Mouse (Mus musculus): ENCODE measurements around the gene Chrng. TPM values are rescaled to one million over a fixed set of nuclear protein-coding genes. Genes with fewer than 3 reads are reported as not detected.

Chrng gene
- polyA plus RNA-seq, 1 experiment: not detected

DNA sequence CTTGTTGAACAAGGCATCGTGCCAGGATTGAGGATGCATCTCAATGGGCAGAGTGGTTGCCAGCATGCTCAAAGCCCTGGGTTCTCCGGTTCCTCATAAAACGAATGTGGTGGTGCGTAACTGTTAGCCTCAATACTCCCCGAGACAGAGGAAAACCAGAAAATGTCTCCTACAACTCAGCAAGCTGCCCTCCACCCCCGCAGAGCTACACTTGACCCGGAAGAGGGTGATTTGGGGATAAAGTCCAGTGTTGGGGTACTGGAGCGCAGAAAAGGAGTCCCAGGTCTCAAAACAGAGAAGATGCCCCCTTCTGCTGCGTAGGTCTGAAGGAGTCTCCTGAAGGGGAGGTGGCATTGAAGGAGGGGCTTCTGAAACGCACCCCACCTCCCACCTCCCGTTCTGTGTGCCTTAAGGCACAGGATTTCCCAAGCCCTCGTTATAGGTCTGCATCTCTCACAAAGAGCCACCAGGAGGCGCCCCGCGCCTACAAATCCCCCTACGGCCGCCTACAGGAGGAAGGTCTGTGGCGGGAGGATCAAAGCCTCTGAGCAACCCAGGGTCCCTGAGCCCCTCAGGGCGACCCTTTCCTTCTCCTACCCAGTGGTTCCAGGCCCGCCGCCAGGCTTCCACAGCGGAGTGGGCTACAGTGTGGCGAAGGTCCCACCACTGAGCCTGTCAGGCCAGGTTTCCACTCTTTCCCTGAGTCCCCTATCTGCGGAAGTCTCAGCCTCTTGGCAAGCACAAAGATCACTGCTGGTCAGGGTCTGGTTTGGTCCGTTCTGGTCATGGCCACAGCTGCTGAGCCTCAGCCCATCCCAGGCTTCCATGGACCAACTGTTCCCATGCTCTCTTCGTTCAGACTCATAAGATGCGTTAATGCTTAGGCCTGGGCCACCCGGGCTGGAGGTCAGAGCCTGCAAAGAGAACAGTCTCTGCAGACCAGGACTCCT is 30.2 kb upstream of the Chrng start:
- H3K4me3 ChIP-seq (ENCODE audit: insufficient read depth, low read length): no peak overlapping the region
- H3K27ac ChIP-seq (ENCODE audit: insufficient read depth, low read length): no peak overlapping the region
- TF ChIP-seq POLR2A (IDR thresholded peaks at IDR 0.05; ENCODE audit: low read depth, low read length) (no peak), CTCF (IDR thresholded peaks at IDR 0.05; ENCODE audit: borderline replicate concordance, insufficient read depth, low read length) (no peak; the same call in 1 of the 2 replicates)
- peaks cover 3% of the 10 kb centered on the region; the same call in 1 of the 2 replicates for H3K4me1 ChIP-seq (ENCODE audit: control insufficient read depth, insufficient read depth, low read length)

- no peak overlapping the region for H3K4me3 ChIP-seq (ENCODE audit: insufficient read depth, low read length)
- TF ChIP-seq POLR2A (IDR thresholded peaks at IDR 0.05; ENCODE audit: low read depth, low read length): no peak
- peak; percentile 25; the same call in 1 of the 2 replicates for TF ChIP-seq CTCF (IDR thresholded peaks at IDR 0.05; ENCODE audit: borderline replicate concordance, insufficient read depth, low read length)
- no peak overlapping the region for H3K27ac ChIP-seq (ENCODE audit: insufficient read depth, low read length)
- H3K4me1 ChIP-seq (ENCODE audit: control insufficient read depth, insufficient read depth, low read length): peaks cover 10% of the 10 kb centered on the region
Measured at GRCm38 (mm10) chr1:87175852-87176292, 28.6 kb upstream of the Chrng start.

DNA sequence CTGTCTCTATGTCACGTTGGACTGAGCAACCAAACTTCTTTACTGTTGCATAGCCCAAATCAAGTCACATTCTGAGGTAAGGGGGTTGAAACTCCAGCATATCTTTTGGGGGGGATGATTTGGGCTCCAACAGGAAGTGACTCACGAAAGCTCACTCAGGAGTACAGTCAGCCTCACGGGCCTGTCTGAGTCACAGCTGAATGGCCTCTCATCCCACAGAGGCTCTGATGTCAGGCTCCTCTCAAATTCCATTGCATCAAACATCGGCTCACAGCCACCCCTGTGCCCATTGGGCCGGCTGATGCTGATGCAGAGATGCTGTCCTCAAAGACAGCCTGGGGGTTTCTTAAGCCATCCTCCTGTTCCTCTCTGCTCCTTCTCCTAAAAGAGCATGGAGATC is 23.6 kb upstream of the Chrng start:
- TF ChIP-seq CTCF (IDR thresholded peaks at IDR 0.05; ENCODE audit: borderline replicate concordance, insufficient read depth, low read length) (no peak), POLR2A (IDR thresholded peaks at IDR 0.05; ENCODE audit: low read depth, low read length) (peak; percentile 35; the same call in 1 of the 2 replicates)
- H3K4me1 ChIP-seq (ENCODE audit: control insufficient read depth, insufficient read depth, low read length): peaks cover 13% of the 10 kb centered on the region
- peak overlapping the region; percentile 96 for H3K27ac ChIP-seq (ENCODE audit: insufficient read depth, low read length)

DNA sequence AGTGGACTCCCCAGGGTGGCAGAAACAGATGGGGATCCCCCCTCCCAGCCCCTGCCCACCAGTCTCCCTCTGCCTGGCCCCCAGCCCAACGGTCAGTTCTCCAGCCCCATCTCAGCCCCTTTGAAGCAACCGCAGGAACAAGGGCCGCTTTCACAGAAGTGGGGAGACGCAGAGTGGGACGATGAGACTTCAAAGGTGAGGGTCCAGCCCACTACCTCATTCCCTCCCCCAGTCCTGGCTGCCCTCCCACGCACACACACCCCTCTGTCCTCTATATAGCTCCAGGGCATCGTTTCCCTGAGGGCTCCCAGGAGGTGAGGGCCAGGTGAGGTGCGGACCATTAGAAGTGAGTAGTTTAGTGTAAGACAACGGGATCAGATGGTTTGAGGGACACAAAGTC is 21.4 kb upstream of the Chrng start, which contains the start of gene Prss56:
Gene Prss56, plus strand, starts transcription at position 301 of the 400 bp plus-strand sequence.
- Histone ChIP-seq H3K4me3 (ENCODE audit: insufficient read depth, low read length) (no peak within 1 kb of the TSS), H3K27ac (ENCODE audit: insufficient read depth, low read length) (no peak within 1 kb of the TSS), H3K4me1 (ENCODE audit: control insufficient read depth, insufficient read depth, low read length) (peaks cover 13% of the 10 kb centered on the region)
- TF ChIP-seq CTCF (IDR thresholded peaks at IDR 0.05; ENCODE audit: borderline replicate concordance, insufficient read depth, low read length): no peak
- no peak for TF ChIP-seq POLR2A (IDR thresholded peaks at IDR 0.05; ENCODE audit: low read depth, low read length)

More for the DNA sequence above, 23.6 kb upstream of the Chrng start:
- H3K4me3 ChIP-seq (ENCODE audit: insufficient read depth, low read length): no peak overlapping the region

GRCm38 (mm10) chr1:87183998-87184750 is 20.3 kb upstream of the Chrng start:
- H3K4me3 ChIP-seq (ENCODE audit: insufficient read depth, low read length): no peak overlapping the region
- TF ChIP-seq POLR2A (IDR thresholded peaks at IDR 0.05; ENCODE audit: low read depth, low read length) (no peak), CTCF (IDR thresholded peaks at IDR 0.05; ENCODE audit: borderline replicate concordance, insufficient read depth, low read length) (no peak)
- H3K27ac ChIP-seq (ENCODE audit: insufficient read depth, low read length): no peak overlapping the region
- peaks cover 13% of the 10 kb centered on the region for H3K4me1 ChIP-seq (ENCODE audit: control insufficient read depth, insufficient read depth, low read length)

- Histone ChIP-seq H3K4me1 (ENCODE audit: control insufficient read depth, insufficient read depth, low read length) (peaks cover 13% of the 10 kb centered on the region), H3K4me3 (ENCODE audit: insufficient read depth, low read length) (no peak overlapping the region), H3K27ac (ENCODE audit: insufficient read depth, low read length) (no peak overlapping the region)
- TF ChIP-seq POLR2A (IDR thresholded peaks at IDR 0.05; ENCODE audit: low read depth, low read length) (no peak), CTCF (IDR thresholded peaks at IDR 0.05; ENCODE audit: borderline replicate concordance, insufficient read depth, low read length) (peak; percentile 76)
Measured at GRCm38 (mm10) chr1:87184751-87185139, 19.7 kb upstream of the Chrng start.

DNA sequence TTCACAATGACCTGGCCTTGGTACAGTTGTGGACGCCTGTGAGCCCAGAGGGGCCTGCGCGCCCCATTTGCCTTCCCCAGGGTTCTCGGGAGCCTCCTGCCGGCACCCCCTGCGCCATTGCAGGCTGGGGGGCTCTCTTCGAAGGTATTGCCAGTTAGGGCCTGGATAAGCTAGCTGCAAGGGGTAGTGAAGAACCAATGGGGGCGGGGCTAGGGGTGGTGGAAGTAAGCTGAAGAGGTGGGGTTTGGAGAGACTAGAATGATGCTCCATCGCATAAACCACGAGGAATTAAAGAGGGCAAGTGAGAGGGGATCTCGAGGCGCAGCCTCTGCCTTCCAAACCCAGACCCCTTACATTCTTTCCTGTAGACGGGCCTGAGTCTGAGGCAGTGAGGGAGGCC is 18.9 kb upstream of the Chrng start:
- Histone ChIP-seq H3K27ac (ENCODE audit: insufficient read depth, low read length) (no peak overlapping the region), H3K4me3 (ENCODE audit: insufficient read depth, low read length) (no peak overlapping the region), H3K4me1 (ENCODE audit: control insufficient read depth, insufficient read depth, low read length) (peaks cover 8% of the 10 kb centered on the region)
- TF ChIP-seq CTCF (IDR thresholded peaks at IDR 0.05; ENCODE audit: borderline replicate concordance, insufficient read depth, low read length) (no peak), POLR2A (IDR thresholded peaks at IDR 0.05; ENCODE audit: low read depth, low read length) (no peak)

- TF ChIP-seq POLR2A (IDR thresholded peaks at IDR 0.05; ENCODE audit: low read depth, low read length): no peak
- TF ChIP-seq CTCF (IDR thresholded peaks at IDR 0.05; ENCODE audit: borderline replicate concordance, insufficient read depth, low read length): no peak
- Histone ChIP-seq H3K27ac (ENCODE audit: insufficient read depth, low read length) (no peak overlapping the region), H3K4me3 (ENCODE audit: insufficient read depth, low read length) (peak overlapping the region; percentile 56), H3K4me1 (ENCODE audit: control insufficient read depth, insufficient read depth, low read length) (peaks cover 1% of the 10 kb centered on the region)
Measured at GRCm38 (mm10) chr1:87186261-87187036, 18.0 kb upstream of the Chrng start.

DNA sequence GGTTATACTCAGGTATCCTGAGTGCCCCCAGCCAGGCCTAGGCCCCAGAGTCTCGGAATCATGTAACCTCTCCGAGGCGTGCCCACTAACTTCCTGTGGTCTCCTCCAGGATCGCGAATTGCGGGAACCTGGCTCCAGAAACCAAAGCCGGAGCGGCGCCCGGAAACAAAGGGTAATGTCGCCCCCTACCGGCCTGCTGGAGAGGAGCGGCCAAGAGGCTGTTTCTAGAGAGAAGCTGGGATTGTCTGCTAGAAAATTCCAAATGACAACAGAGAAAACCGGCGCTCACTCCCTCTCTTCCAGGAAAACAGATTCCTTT is 17.5 kb upstream of the Chrng start:
- no peak for TF ChIP-seq POLR2A (IDR thresholded peaks at IDR 0.05; ENCODE audit: low read depth, low read length)
- TF ChIP-seq CTCF (IDR thresholded peaks at IDR 0.05; ENCODE audit: borderline replicate concordance, insufficient read depth, low read length): peak; percentile 67
- H3K4me3 ChIP-seq (ENCODE audit: insufficient read depth, low read length): peak overlapping the region; percentile 56
- no peak overlapping the region for H3K27ac ChIP-seq (ENCODE audit: insufficient read depth, low read length)
- no peaks in the 10 kb centered on the region for H3K4me1 ChIP-seq (ENCODE audit: control insufficient read depth, insufficient read depth, low read length)
